Mouse (Mus musculus) left cerebral cortex, adult 2 months (tissue): ENCODE measurements around the gene Mgat2. TPM values are rescaled to one million over a fixed set of nuclear protein-coding genes. Genes with fewer than 3 reads are reported as not detected.

Experiments
- DNase-seq, 2 experiments: peaks; one replicate each; pipeline ENCODE4 v3.0.0; 2021 to 2022; ENCODE audit warnings: low spot score in 2 of 2, mixed read lengths in 1 of 2; ENCODE audit errors: extremely low spot score in 1 of 2
- H3K27ac ChIP-seq: fragments of 200-600 bp; 2 replicates; pipeline ENCODE4 v1.8.1; 2022
- H3K4me3 ChIP-seq: fragments of 200-600 bp; 2 replicates; pipeline ENCODE4 v1.8.1; 2022
- CTCF ChIP-seq: fragments of 200-600 bp; IDR thresholded peaks from 2 replicates; pipeline ENCODE4 v1.8.1; 2022; ENCODE audit warnings: antibody characterized with exemption, mild to moderate bottlenecking, moderate library complexity
- intact Hi-C: fragments of 180-260 bp; cut with DNase I; formaldehyde crosslinking; loops from one replicate; pipeline ENCODE4 v1.15.1; 2025
- total RNA-seq, 2 experiments: library from RNA; stranded (reverse); gene quantifications; 2 replicates each; pipeline ENCODE4 v1.2.3; 2021

Gene Mgat2
- total RNA-seq, 2 experiments from 2014 or later: 27.0 to 28.9 TPM

GRCm38 (mm10) chr12:69198985-69199384 is 15.0 kb downstream of the Mgat2 start:
- DNase-seq: no peak
- no peak overlapping the region for H3K27ac ChIP-seq
- intact Hi-C loops: loop anchor here (5.0 kb wide), 1 partner anchor 43 kb away; the partner anchor contains the start of gene Klhdc1
- no peak for TF ChIP-seq CTCF
- H3K4me3 ChIP-seq: no peak overlapping the region

- Histone ChIP-seq H3K4me3 (no peak within 1 kb of the TSS), H3K27ac (no peak within 1 kb of the TSS)
- intact Hi-C loops: no loop called here
- no peak for TF ChIP-seq CTCF
- DNase-seq: no peak
Measured at GRCm38 (mm10) chr12:69204052-69204833, 20.3 kb downstream of the Mgat2 start, which contains the start of gene Gm49384. Gene Gm49384, minus strand, starts transcription at chr12:69204267.

DNA sequence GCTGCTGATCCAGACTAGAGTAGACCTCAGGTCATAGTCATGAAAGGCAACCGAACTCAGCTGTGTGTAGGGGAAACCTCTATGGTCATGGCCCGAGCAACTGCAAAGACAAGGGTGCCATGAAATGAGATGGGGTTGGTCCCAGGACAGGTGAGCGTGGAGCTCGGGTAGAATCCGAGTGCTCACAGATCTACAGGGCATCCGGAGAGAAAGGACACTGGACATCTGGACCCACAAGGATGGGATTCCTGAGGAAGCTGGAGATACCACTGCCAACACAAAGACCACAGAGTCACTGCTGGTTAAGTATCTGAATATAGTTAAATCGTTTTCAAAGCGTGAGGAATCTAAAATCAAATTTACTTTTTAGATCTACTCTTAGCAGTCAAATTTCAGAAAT is 23.4 kb downstream of the Mgat2 start:
- no peak overlapping the region for H3K27ac ChIP-seq
- intact Hi-C loops: no loop called here
- no peak overlapping the region for H3K4me3 ChIP-seq
- TF ChIP-seq CTCF: no peak
- DNase-seq: no peak

GRCm38 (mm10) chr12:69207926-69208325 is 24.0 kb downstream of the Mgat2 start:
- Histone ChIP-seq H3K27ac (no peak overlapping the region), H3K4me3 (no peak overlapping the region)
- no peak for DNase-seq
- intact Hi-C loops: no loop called here
- no peak for TF ChIP-seq CTCF

DNA sequence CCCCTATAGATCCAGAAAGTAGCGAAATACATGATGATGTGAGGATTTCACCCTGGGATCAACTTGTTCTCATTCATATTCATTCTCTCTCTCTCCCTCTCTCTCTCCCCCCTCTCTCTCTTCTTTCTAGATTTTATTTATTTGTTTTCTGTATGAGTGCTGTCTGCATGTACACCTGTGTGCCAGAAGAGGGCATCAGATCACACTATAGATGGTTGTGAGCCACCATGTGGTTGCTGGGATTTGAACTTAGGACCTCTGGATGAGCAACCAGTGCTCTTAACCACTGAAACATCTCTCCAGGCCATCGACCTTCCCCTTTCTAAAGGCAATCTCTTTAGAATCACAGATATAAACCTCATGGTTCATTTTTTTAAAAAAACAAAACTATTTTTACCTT is 24.6 kb downstream of the Mgat2 start:
- Histone ChIP-seq H3K4me3 (no peak overlapping the region), H3K27ac (no peak overlapping the region)
- no peak for DNase-seq
- intact Hi-C loops: no loop called here
- no peak; the same call in 1 of the 2 replicates for TF ChIP-seq CTCF

DNA sequence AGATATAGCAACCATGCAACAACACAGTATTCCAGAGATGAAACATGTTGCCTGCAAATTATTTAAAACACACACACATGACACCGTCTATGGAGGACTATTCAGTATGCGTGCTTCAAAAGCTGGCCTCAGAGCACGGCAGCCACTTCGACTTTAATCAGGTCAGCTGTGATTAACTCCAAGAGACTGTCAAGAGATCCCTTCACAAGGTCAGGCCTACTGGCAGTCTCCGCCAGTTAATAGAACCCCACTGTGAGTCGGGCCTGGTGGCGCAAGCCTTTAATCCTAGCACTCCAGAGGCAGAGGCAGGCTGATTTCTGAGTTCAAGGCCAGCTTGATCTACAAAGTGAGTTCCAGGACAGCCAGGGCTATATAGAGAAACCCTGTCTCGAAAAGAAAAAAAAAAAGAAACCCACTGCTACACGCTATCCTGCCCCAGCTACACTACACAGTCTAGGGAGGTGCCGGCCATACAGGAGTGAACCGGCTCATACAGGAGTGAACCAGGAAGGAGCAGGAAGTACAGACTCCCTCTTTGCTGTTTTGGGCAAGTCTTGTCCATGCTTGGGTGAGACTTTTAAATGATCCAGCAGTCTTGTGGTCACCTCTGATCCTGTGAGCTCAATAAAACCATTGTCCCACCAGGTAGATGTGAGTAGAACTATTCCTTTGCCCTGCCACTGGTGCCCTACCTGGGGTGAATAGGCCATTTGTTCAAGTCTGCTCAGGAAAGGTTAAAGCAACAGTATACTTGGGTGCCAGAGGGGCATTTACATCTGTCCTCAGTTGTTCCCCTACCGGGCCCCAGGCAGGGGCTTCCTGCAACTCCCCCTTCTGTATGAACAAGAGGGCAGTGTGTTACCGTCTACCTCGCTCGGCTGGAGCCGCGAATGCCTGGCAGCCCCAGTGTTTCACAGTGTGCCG is 26.4 kb downstream of the Mgat2 start:
- Histone ChIP-seq H3K27ac (no peak overlapping the region), H3K4me3 (no peak overlapping the region)
- no peak for TF ChIP-seq CTCF
- no peak for DNase-seq
- intact Hi-C loops: no loop called here

GRCm38 (mm10) chr12:69211057-69211456 is 27.1 kb downstream of the Mgat2 start:
- H3K4me3 ChIP-seq: no peak overlapping the region
- intact Hi-C loops: no loop called here
- peak; percentile 43 for TF ChIP-seq CTCF
- H3K27ac ChIP-seq: no peak overlapping the region
- DNase-seq: no peak

- Histone ChIP-seq H3K27ac (no peak overlapping the region), H3K4me3 (no peak overlapping the region)
- TF ChIP-seq CTCF: no peak; the same call in 1 of the 2 replicates
- DNase-seq: no peak
- intact Hi-C loops: no loop called here
Measured at GRCm38 (mm10) chr12:69213186-69213777, 29.3 kb downstream of the Mgat2 start.

GRCm38 (mm10) chr12:69214393-69214792 is 30.4 kb downstream of the Mgat2 start:
- H3K27ac ChIP-seq: no peak overlapping the region
- no peak for TF ChIP-seq CTCF
- intact Hi-C loops: no loop called here
- DNase-seq: no peak
- H3K4me3 ChIP-seq: no peak overlapping the region

- H3K27ac ChIP-seq: no peak overlapping the region
- intact Hi-C loops: no loop called here
- TF ChIP-seq CTCF: no peak
- DNase-seq: peak; percentile 28 to 38
- H3K4me3 ChIP-seq: no peak overlapping the region
Measured at GRCm38 (mm10) chr12:69215000-69215785, 31.2 kb downstream of the Mgat2 start.

GRCm38 (mm10) chr12:69216587-69216986 is 32.6 kb downstream of the Mgat2 start:
- intact Hi-C loops: no loop called here
- TF ChIP-seq CTCF: no peak
- no peak overlapping the region for H3K4me3 ChIP-seq
- no peak for DNase-seq
- H3K27ac ChIP-seq: no peak overlapping the region
